Mouse (Mus musculus): ENCODE results near the gene Phrf1. TPM values are rescaled to one million over a fixed set of nuclear protein-coding genes. Genes with fewer than 3 reads are reported as not detected.

The Phrf1 gene
- polyA plus RNA-seq, 1 experiment = 82.9 TPM

DNA sequence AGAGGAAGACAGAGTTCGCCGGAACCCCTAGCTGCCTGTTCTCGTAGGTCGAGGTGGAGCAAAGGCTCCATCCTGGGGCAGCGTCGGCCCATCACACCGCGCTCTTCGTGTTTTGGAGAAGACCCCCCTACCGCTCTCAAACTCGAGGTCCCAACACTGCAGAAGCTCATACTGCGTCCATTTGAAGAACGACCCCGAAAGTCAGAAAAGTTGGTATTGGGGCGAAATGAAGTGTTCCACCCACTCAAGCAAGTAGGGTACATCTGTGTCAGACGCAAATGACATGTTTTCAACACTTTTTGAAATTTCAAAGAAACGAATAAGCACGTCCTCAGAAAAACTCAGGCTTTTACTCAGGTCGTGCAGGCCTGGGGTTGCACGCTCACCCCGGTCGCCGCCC, 34.2 kb upstream of the Phrf1 start:
- Histone ChIP-seq H3K36me3 (replicated peaks; ENCODE audit: low read length) (peaks cover 49% of the 10 kb centered on the region), H3K4me3 (replicated peaks) (peak overlapping the region; percentile 96), H3K27me3 (replicated peaks) (no peaks in the 10 kb centered on the region), H3K4me1 (peaks cover 52% of the 10 kb centered on the region), H3K9me3 (no peaks in the 10 kb centered on the region)
- TF ChIP-seq FLI1 (IDR thresholded peaks at IDR 0.05; ENCODE audit: low read length) (no peak), GATA1 (IDR thresholded peaks at IDR 0.05; ENCODE audit: borderline replicate concordance, low read length) (no peak)

DNA sequence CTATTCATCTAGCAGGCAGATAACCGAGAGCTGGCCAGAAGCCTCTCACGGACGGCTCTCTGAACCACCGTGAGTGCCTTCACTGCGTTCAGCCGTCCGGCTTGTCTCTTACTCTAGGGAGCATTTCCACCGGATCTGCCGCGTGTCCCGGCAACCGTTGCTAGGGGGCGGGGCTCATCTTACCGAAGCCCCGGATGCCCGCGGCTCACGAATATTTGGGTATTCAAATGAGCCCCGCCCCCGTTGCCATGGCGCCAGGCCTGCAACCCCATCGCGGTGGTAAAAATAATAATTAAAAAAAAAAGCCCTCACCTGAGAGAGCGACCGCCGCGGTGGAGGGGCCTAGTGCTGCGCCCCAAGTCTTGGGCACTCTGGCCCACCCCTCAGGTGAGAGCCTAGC, 33.8 kb upstream of the Phrf1 start:
- no peaks in the 10 kb centered on the region for H3K9me3 ChIP-seq
- H3K4me3 ChIP-seq (replicated peaks) = peak overlapping the region; percentile 96
- peaks cover 48% of the 10 kb centered on the region for H3K4me1 ChIP-seq
- H3K36me3 ChIP-seq (replicated peaks; ENCODE audit: low read length) = peaks cover 47% of the 10 kb centered on the region
- no peaks in the 10 kb centered on the region for H3K27me3 ChIP-seq (replicated peaks)
- no peak for TF ChIP-seq FLI1 (IDR thresholded peaks at IDR 0.05; ENCODE audit: low read length)
- TF ChIP-seq GATA1 (IDR thresholded peaks at IDR 0.05; ENCODE audit: borderline replicate concordance, low read length) = no peak

DNA sequence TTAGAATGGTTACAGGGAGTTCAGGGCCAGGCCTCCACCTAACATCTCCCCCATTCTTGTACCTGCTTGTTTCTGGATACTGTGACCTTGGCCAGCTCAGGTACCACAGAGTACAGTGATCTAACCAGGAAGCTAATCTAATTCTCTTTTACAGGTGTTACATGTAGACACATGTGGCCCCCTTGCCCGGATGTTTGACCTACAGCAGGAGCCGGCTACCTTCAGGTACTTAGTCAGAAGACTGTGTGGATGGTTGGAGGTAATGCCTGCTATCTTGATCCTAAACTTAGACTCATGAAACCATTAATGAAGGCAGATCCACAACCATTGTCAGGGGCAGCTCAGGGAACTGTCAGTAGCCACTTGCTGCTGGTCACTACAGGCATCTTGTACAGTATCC, 32.8 kb upstream of the Phrf1 start:
- Histone ChIP-seq H3K9me3 (no peaks in the 10 kb centered on the region), H3K4me3 (replicated peaks) (no peak overlapping the region), H3K4me1 (peaks cover 38% of the 10 kb centered on the region)

DNA sequence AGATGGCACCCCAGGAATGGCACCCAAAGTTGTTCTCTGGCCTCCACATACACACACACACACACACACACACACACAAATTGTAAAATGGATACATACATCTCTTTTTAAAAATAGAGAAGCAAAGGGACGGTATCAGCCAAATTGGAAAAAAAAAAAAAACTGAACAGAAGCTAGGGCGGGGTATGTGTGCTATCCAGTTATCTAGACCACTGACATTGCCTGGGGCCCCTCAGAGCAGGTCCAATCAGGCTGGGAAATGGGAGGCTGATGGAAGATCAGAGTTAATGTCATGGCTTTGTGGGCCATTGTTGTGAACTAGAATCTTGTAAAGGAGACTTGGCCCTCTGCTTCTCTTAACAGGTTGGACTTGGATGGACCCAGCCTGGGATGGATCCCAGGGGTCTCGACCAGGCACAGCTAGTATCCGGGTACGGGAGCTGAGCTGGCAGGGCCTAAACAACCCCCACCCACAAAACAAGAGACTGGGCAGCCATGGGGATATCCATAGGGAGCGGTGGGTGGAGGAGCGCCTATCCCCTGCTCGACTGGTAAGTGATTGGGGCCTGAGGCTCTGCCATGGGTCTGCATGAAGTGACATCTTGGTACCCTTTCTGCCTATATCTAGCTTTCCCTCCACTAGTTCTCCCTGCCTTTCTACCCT, 31.8 kb upstream of the Phrf1 start:
- Histone ChIP-seq H3K36me3 (replicated peaks; ENCODE audit: low read length) (peaks cover 30% of the 10 kb centered on the region), H3K27me3 (replicated peaks) (no peaks in the 10 kb centered on the region), H3K9me3 (no peaks in the 10 kb centered on the region), H3K4me1 (peaks cover 28% of the 10 kb centered on the region), H3K4me3 (replicated peaks) (no peak overlapping the region)
- TF ChIP-seq GATA1 (IDR thresholded peaks at IDR 0.05; ENCODE audit: borderline replicate concordance, low read length) = no peak
- no peak for TF ChIP-seq FLI1 (IDR thresholded peaks at IDR 0.05; ENCODE audit: low read length)

More for the DNA sequence above, 32.8 kb upstream of the Phrf1 start:
- H3K27me3 ChIP-seq (replicated peaks) = no peaks in the 10 kb centered on the region
- peaks cover 40% of the 10 kb centered on the region for H3K36me3 ChIP-seq (replicated peaks; ENCODE audit: low read length)
- TF ChIP-seq GATA1 (IDR thresholded peaks at IDR 0.05; ENCODE audit: borderline replicate concordance, low read length) (no peak), FLI1 (IDR thresholded peaks at IDR 0.05; ENCODE audit: low read length) (no peak)

DNA sequence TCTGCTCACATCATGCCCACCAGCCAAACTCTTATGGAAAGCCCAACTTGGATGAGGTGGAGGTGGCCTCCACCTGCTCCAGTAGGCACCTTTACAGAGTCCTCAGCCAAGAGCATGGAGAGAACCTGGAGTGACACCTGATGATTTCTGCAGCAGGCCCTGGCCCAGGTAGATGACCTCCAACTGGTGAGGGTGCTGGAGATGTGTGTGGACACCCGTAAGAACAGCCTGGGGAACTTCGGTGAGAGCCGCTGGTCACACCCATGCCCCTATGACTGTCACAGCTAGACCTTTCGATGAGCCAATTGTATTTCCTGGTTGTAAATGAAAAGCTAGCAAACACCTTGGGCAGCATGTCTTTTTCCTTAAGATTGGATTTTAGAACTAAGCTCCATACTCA, 30.5 kb upstream of the Phrf1 start:
- Histone ChIP-seq H3K36me3 (replicated peaks; ENCODE audit: low read length) (peaks cover 21% of the 10 kb centered on the region), H3K27me3 (replicated peaks) (no peaks in the 10 kb centered on the region), H3K9me3 (no peaks in the 10 kb centered on the region), H3K4me1 (peaks cover 15% of the 10 kb centered on the region), H3K4me3 (replicated peaks) (no peak overlapping the region)
- no peak for TF ChIP-seq GATA1 (IDR thresholded peaks at IDR 0.05; ENCODE audit: borderline replicate concordance, low read length)

DNA sequence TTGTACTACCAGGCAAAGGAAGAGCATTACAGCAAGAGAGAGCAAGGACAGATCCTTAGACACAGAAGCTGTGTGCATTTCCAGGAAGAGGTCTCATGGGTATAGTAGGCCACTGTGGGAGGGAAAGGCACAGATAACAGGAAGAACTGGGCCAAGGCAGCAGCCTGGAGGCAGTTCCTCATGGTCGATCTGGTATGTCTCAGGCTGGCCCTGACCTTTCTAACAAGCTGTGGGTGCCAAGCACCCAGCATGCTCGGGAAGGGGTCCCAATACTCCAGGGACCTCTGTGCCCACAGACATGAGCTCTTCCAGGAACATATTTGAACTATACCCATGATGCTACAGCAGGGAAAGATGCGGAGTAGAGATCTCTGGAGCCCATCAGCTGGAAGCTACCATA, 24.0 kb upstream of the Phrf1 start:
- Histone ChIP-seq H3K9me3 (no peaks in the 10 kb centered on the region), H3K4me3 (replicated peaks) (no peak overlapping the region), H3K4me1 (peaks cover 35% of the 10 kb centered on the region), H3K27me3 (replicated peaks) (peaks cover 21% of the 10 kb centered on the region), H3K36me3 (replicated peaks; ENCODE audit: low read length) (peaks cover 11% of the 10 kb centered on the region)
- TF ChIP-seq FLI1 (IDR thresholded peaks at IDR 0.05; ENCODE audit: low read length) = no peak
- TF ChIP-seq GATA1 (IDR thresholded peaks at IDR 0.05; ENCODE audit: borderline replicate concordance, low read length) = no peak

DNA sequence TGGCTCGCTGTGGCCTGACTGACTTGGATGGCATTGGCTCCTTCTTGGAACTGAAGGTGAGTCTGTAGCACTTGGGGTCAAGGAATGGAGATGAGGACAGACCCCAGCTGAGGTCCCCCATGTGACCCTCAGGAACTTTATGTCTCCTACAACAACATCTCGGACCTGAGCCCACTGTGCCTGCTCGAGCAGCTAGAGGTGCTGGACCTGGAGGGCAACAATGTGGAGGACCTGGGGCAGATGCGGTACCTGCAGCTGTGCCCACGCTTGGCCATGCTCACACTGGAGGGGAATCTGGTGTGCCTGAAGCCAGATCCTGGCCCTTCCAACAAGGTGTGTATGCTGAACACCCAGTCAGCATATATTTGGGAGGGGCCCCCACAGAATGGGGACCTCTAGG, 23.1 kb upstream of the Phrf1 start:
- Histone ChIP-seq H3K36me3 (replicated peaks; ENCODE audit: low read length) (peaks cover 7% of the 10 kb centered on the region), H3K9me3 (no peaks in the 10 kb centered on the region), H3K4me3 (replicated peaks) (no peak overlapping the region), H3K27me3 (replicated peaks) (peaks cover 30% of the 10 kb centered on the region), H3K4me1 (peaks cover 35% of the 10 kb centered on the region)
- TF ChIP-seq FLI1 (IDR thresholded peaks at IDR 0.05; ENCODE audit: low read length) (no peak), GATA1 (IDR thresholded peaks at IDR 0.05; ENCODE audit: borderline replicate concordance, low read length) (no peak)

DNA sequence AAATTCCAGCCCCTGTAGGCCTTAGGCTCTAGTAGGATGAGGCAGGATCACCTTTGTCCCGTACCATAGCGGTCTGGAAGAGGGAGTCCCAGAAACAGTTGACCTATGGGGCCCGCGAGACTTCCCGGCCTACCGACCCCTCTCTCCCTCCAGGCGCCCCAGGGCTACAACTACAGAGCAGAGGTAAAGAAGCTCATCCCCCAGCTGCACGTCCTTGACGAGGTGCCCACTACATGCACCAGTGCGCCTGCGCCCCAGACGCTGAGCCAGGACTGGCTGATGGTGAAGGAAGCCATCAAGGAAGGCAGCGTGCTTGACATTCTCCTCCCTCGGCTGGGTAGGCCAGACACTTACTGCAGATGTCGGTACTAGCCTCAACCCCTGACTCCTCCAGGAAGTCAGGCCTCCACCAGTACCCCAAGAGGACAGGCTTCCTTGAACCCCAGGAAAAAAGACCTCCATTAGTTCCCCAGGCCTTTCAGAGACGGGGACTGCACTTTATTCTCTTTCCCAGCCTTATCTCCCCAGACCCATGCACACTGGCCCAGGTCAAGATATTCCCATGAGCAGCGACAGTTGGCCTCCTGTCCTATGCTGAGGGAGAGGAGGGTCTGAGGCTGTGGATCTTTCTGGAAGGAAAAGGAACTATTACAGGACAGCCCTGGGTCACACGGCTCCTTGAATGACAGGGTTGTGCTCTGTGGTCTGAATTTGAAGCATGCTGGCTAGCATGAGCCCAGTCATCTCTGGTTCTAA, 22.2 kb upstream of the Phrf1 start:
- H3K4me1 ChIP-seq = peaks cover 40% of the 10 kb centered on the region
- H3K27me3 ChIP-seq (replicated peaks) = peaks cover 38% of the 10 kb centered on the region
- H3K36me3 ChIP-seq (replicated peaks; ENCODE audit: low read length) = peaks cover 7% of the 10 kb centered on the region
- TF ChIP-seq GATA1 (IDR thresholded peaks at IDR 0.05; ENCODE audit: borderline replicate concordance, low read length) = no peak
- no peak for TF ChIP-seq FLI1 (IDR thresholded peaks at IDR 0.05; ENCODE audit: low read length)
- H3K9me3 ChIP-seq = no peaks in the 10 kb centered on the region
- no peak overlapping the region for H3K4me3 ChIP-seq (replicated peaks)

DNA sequence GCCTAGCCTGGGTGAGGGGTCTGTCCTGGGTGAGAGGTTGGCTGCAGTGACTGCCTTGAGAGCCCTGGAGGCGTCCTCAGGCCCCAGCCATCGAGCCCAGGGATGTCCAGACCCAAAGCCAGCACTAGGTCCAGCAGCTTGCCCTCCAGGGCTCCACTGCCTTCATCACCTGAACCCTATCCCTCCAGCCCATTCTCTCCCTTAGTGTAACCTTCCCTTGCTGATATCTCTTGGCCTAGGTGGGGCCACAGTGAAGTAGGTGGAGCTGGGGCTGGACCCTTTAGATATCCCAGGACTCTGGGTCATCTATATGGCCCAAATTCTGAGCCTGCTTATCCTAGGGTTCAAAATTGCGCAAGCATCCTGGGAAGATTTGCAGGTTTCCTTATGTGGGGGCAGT, 19.1 kb upstream of the Phrf1 start:
- Histone ChIP-seq H3K27me3 (replicated peaks) (peaks cover 62% of the 10 kb centered on the region), H3K4me3 (replicated peaks) (no peak overlapping the region), H3K36me3 (replicated peaks; ENCODE audit: low read length) (peaks cover 7% of the 10 kb centered on the region), H3K9me3 (no peaks in the 10 kb centered on the region), H3K4me1 (peaks cover 51% of the 10 kb centered on the region)
- TF ChIP-seq GATA1 (IDR thresholded peaks at IDR 0.05; ENCODE audit: borderline replicate concordance, low read length) (no peak), FLI1 (IDR thresholded peaks at IDR 0.05; ENCODE audit: low read length) (no peak)

DNA sequence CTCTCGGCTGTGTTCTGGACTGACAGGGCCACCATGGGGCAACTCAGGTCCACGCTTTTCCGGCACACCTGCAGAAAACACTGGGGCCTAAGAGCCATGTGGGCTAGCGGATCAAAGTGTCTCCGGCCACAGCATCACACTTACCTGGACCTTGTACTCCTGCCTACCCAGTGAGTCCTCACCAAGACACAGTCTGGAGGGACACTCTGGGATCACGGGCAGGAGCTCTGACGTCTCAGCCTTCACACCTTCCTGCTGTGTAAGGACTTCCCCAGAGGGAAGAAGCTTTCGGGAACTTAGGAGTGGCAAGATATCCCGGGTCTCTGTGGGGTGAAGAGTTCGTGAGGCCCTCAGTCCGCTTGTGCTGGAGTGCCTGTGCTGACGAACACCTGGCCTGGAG, 18.4 kb upstream of the Phrf1 start:
- H3K4me3 ChIP-seq (replicated peaks) = no peak overlapping the region
- peaks cover 50% of the 10 kb centered on the region for H3K4me1 ChIP-seq
- peaks cover 62% of the 10 kb centered on the region for H3K27me3 ChIP-seq (replicated peaks)
- no peaks in the 10 kb centered on the region for H3K9me3 ChIP-seq
- H3K36me3 ChIP-seq (replicated peaks; ENCODE audit: low read length) = peaks cover 7% of the 10 kb centered on the region
- TF ChIP-seq FLI1 (IDR thresholded peaks at IDR 0.05; ENCODE audit: low read length) = no peak
- TF ChIP-seq GATA1 (IDR thresholded peaks at IDR 0.05; ENCODE audit: borderline replicate concordance, low read length) = no peak
